24 mouse cellular contexts compared by ENCODE assay signal in genomic region chr14:75189031-75189430, GRCm38 (mm10). TPM values are rescaled to one million over a fixed set of nuclear protein-coding genes. Genes with fewer than 3 reads are reported as not detected.
"Had no signal": no experiment of that assay in that cellular context is flagged by ENCODE, and none has a peak within 500 bp of the region (broad histone marks: within the 10 kb centered on the region; RNA-seq: fewer than 3 reads in every experiment).

No protein-coding gene starts in this region.

- H3K36me3 ChIP-seq: lung, embryonic 15.5 days; midbrain, embryonic 10.5 days; midbrain, embryonic 13.5 days; midbrain, embryonic 15.5 days; neural tube, embryonic 13.5 days; neural tube, embryonic 15.5 days had no signal

- H3K27ac ChIP-seq: liver, embryonic 14.5 days; lung, embryonic 15.5 days; midbrain, embryonic 10.5 days; midbrain, embryonic 13.5 days; midbrain, embryonic 15.5 days; neural tube, embryonic 13.5 days; neural tube, embryonic 15.5 days had no signal

- H3K27me3 ChIP-seq: lung, embryonic 15.5 days; midbrain, embryonic 13.5 days; midbrain, embryonic 15.5 days; neural tube, embryonic 13.5 days; neural tube, embryonic 15.5 days had no signal

- H3K4me3 ChIP-seq: lung, embryonic 15.5 days; midbrain, embryonic 10.5 days; midbrain, embryonic 13.5 days; midbrain, embryonic 15.5 days; neural tube, embryonic 13.5 days; neural tube, embryonic 15.5 days had no signal

- ATAC-seq: midbrain, embryonic 13.5 days; midbrain, embryonic 15.5 days had no signal

- H3K9me3 ChIP-seq: lung, embryonic 15.5 days; midbrain, embryonic 10.5 days; midbrain, embryonic 13.5 days; midbrain, embryonic 15.5 days; neural tube, embryonic 13.5 days; neural tube, embryonic 15.5 days had no signal

- H3K4me2 ChIP-seq: lung, embryonic 15.5 days; midbrain, embryonic 13.5 days; midbrain, embryonic 15.5 days; neural tube, embryonic 13.5 days; neural tube, embryonic 15.5 days had no signal

- H3K9ac ChIP-seq: liver, embryonic 14.5 days; lung, embryonic 15.5 days; midbrain, embryonic 13.5 days; midbrain, embryonic 15.5 days; neural tube, embryonic 13.5 days; neural tube, embryonic 15.5 days had no signal

- H3K4me1 ChIP-seq: lung, embryonic 15.5 days; midbrain, embryonic 10.5 days; midbrain, embryonic 13.5 days; midbrain, embryonic 15.5 days; neural tube, embryonic 13.5 days; neural tube, embryonic 15.5 days had no signal

- DNase-seq: lung, adult 18-20 months; lung, postnatal 10 days; lung, postnatal 4 days; right cerebral cortex, adult 18-20 months; right cerebral cortex, postnatal 25 days; right cerebral cortex, postnatal 4 days; spleen, adult 18-20 months; thymus, adult 18-20 months; thymus, postnatal 14 days; thymus, postnatal 36 days had no signal

RNA-seq across cellular contexts. Expression of gene Cpb2, which starts 53.1 kb away (rescaled TPM):
- total RNA-seq: megakaryocyte, adult 5-6 weeks; megakaryocyte-erythroid progenitor cell, adult 5-6 weeks; midbrain, postnatal 0 days; monocyte, adult 5-6 weeks had no signal
- polyA plus RNA-seq: lung, embryonic 15.5 days; midbrain, embryonic 10.5 days; midbrain, embryonic 15.5 days; midbrain, postnatal 0 days; neural tube, embryonic 13.5 days; neural tube, embryonic 15.5 days; small intestine, adult 2 months had no signal

RNA-seq across cellular contexts. Expression of gene Lrrc63, which starts 58.4 kb away (rescaled TPM):
- total RNA-seq: megakaryocyte-erythroid progenitor cell, adult 5-6 weeks; midbrain, postnatal 0 days had no signal
- polyA plus RNA-seq: lung, embryonic 15.5 days; midbrain, postnatal 0 days; neural tube, embryonic 13.5 days; neural tube, embryonic 15.5 days; small intestine, adult 2 months; stomach, embryonic 14.5 days; stomach, embryonic 16.5 days had no signal
